Mouse (Mus musculus) neural tube, embryonic 13.5 days (tissue): ENCODE data around the gene Fez1. TPM values are rescaled to one million over a fixed set of nuclear protein-coding genes. Genes with fewer than 3 reads are reported as not detected.

ENCODE experiments used
- ATAC-seq: fragments of 200-750 bp; cut with Nextera tagmentation; 2 replicates; pipeline ENCODE4 v1.8.0; 2017; ENCODE audit warnings: low read depth, mild to moderate bottlenecking, moderate TSS enrichment, moderate library complexity
- H3K27ac ChIP-seq: fragments of 300-500 bp; sonication (generic); replicated peaks from 2 replicates; pipeline ENCODE4 v1.5.1; 2015; ENCODE audit warnings: moderate library complexity, mild to moderate bottlenecking, inconsistent platforms
- H3K27me3 ChIP-seq: fragments of 300-500 bp; sonication (generic); 2 replicates; pipeline ENCODE4 v1.6.1; 2015; ENCODE audit warnings: mild to moderate bottlenecking, inconsistent platforms
- H3K36me3 ChIP-seq: fragments of 300-500 bp; sonication (generic); 2 replicates; pipeline ENCODE4 v1.6.1; 2015; ENCODE audit warnings: mild to moderate bottlenecking, inconsistent platforms
- H3K4me1 ChIP-seq: fragments of 300-500 bp; sonication (generic); replicated peaks from 2 replicates; pipeline ENCODE4 v1.6.1; 2015; ENCODE audit warnings: inconsistent platforms
- H3K4me2 ChIP-seq: fragments of 300-500 bp; sonication (generic); 2 replicates; pipeline ENCODE4 v1.6.1; 2015; ENCODE audit warnings: inconsistent platforms, mild to moderate bottlenecking, moderate library complexity
- H3K4me3 ChIP-seq: fragments of 300-500 bp; sonication (generic); 2 replicates; pipeline ENCODE4 v1.5.1; 2015; ENCODE audit warnings: mild to moderate bottlenecking, inconsistent platforms
- H3K9ac ChIP-seq: fragments of 300-500 bp; sonication (generic); 2 replicates; pipeline ENCODE4 v1.6.1; 2015; ENCODE audit warnings: moderate library complexity, mild to moderate bottlenecking, inconsistent platforms
- H3K9me3 ChIP-seq: fragments of 300-500 bp; sonication (generic); 2 replicates; pipeline ENCODE4 v1.6.1; 2016; ENCODE audit warnings: inconsistent platforms
- WGBS: fragments of 180-500 bp; shearing (Covaris S2); methylation state at CpG from one replicate; pipeline ENCODE4 v1.1.7; 2015; 5-methylcytosine and 5-hydroxymethylcytosine counted together
- polyA plus RNA-seq: library from polyadenylated mRNA; unstranded; fragments of >200 nt; fragmentation: Nextera tagmentation; extraction: Ambion mirVana; gene quantifications from 2 replicates; pipeline ENCODE4 v1.2.1, GENCODE M21; 2015

Gene Fez1
- polyA plus RNA-seq, 1 experiment from 2014 or later = 615 TPM

DNA sequence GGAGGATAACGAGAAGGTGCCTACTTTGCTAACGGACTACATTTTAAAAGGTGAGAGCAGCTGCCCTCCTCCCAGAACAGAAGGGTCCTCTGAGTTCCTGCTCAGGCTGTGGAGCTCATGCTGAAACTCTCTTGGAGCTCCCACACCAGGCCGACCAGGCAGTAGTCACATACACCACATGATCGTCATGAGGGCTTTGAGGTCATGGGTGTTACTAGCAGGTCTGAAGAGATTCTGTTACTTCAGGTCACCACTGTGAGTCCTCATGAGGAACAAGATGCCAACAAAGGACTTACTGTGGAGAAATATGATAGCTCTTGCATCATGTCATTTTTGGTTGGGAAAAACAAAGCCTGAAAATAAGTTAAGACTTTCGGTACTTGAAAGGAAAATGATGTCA is 54.6 kb downstream of the Fez1 start:
- no peaks in the 10 kb centered on the region for H3K9me3 ChIP-seq
- H3K4me1 ChIP-seq = peaks cover 10% of the 10 kb centered on the region
- no peak for ATAC-seq
- H3K27me3 ChIP-seq = no peaks in the 10 kb centered on the region
- H3K36me3 ChIP-seq = peaks cover 92% of the 10 kb centered on the region
- H3K9ac ChIP-seq = no peak overlapping the region
- WGBS = 88% methylated on average over 5 of the region's 5 CpGs
- no peak overlapping the region for H3K4me3 ChIP-seq
- no peak overlapping the region for H3K27ac ChIP-seq
- no peak overlapping the region for H3K4me2 ChIP-seq

DNA sequence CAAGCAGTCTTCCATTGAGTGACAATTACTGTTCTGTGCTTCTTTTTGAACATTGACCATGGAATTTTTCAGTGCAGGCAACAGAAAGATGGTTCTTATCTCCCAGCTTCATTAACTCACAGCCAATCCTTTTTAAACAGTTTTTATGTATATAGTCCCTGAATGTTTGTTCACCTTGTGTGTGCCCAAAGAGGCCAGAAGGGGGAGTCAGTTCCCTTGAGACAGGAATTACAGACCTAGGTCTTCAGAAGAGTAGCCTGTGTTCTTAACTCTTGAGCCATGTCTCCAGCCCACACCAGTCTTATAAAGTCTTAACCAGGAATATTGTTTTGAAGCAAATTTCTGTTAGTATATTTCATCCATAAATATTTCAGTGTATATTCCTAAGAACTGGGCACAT is 55.1 kb downstream of the Fez1 start:
- peaks cover 87% of the 10 kb centered on the region for H3K36me3 ChIP-seq
- H3K9me3 ChIP-seq = no peaks in the 10 kb centered on the region
- no peak overlapping the region for H3K27ac ChIP-seq
- H3K4me1 ChIP-seq = peaks cover 15% of the 10 kb centered on the region
- H3K4me3 ChIP-seq = no peak overlapping the region
- no peaks in the 10 kb centered on the region for H3K27me3 ChIP-seq
- ATAC-seq = no peak
- no peak overlapping the region for H3K9ac ChIP-seq
- no peak overlapping the region for H3K4me2 ChIP-seq

DNA sequence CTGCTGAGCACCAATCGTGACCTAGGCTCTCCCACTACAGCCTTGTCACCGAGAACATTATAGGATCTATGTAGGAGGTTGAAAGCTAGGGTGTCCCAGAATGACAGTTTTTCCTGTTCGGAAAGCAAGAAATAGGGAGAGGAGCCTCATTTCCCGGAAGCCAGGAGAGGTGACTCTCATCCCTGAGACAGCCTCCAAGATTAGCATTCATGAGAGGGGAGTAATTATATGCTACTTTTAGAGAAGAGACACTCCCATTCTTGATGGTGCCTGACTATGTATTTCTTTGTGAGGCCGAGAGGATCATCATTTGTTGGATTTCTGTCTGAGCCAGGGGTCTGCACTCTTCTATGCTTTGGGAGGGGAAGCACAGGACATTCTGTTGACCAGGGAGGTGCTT is 60.0 kb downstream of the Fez1 start:
- H3K9ac ChIP-seq = no peak overlapping the region
- H3K4me3 ChIP-seq = no peak overlapping the region
- H3K27ac ChIP-seq = peak overlapping the region; percentile 88
- peaks cover 24% of the 10 kb centered on the region for H3K4me1 ChIP-seq
- peaks cover 40% of the 10 kb centered on the region for H3K36me3 ChIP-seq
- no peaks in the 10 kb centered on the region for H3K9me3 ChIP-seq
- H3K4me2 ChIP-seq = no peak overlapping the region
- no peaks in the 10 kb centered on the region for H3K27me3 ChIP-seq
- 52% methylated on average over 5 of the region's 5 CpGs for WGBS
- peak; percentile 30; the same call in 1 of the 2 replicates for ATAC-seq

DNA sequence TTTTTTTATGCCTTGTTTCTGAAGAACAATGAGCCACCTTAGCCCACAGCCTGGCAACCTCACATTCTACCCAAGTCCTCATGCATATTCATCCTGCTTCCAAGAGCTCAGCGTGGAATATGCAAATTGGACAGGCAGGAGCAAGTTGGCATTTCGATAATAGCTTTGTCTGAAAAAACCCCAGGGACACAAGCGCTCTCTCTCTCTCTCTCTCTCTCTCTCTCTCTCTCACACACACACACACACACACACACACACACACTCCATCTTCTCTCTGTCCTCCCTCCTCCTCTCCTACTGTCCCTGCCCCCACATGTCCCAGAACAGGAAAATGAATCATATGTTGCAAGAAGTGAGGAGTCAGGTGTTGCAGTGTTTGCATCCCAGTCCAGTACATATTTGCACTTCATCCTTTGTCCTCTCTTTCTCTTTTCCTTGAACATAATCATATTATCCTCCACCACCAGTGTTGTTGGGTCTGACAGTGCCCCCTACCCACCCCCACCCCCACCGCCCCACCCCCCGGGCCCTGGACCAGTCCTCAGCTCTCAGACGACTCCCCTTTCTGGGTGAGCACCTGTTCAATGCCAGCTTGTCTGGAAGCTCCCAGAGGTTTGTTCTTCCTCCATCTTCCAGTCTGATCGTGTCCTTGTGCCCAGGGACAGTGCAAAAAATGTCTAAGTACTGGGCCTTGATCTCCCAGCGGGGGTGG is 60.5 kb downstream of the Fez1 start:
- ATAC-seq = peak; percentile 86
- WGBS = 35% methylated on average over 8 of the region's 8 CpGs

DNA sequence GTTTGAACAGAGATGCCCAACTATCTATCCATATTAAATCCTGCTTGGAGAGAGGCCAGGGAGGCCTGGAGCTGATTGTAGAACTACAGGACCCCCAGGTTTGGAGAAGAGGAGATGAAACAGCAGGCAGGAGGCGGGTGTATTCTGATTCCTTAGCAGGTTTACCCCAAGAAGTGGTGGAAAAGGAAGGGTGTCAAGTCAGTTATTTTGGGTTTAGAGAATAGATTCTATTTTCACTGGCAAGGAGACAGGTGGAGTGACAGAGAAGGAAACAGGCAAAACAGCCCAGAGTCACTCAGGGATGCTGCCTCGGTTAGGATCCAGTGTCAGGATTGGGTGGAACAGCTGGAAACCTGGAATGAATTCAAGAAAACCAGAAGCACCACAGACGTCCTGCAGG is 61.9 kb downstream of the Fez1 start:
- H3K9me3 ChIP-seq = no peaks in the 10 kb centered on the region

More for the DNA sequence above, 60.5 kb downstream of the Fez1 start:
- Histone ChIP-seq H3K4me1 (peaks cover 24% of the 10 kb centered on the region), H3K9me3 (no peaks in the 10 kb centered on the region), H3K4me3 (no peak overlapping the region), H3K4me2 (no peak overlapping the region), H3K27me3 (no peaks in the 10 kb centered on the region), H3K9ac (no peak overlapping the region), H3K36me3 (peaks cover 34% of the 10 kb centered on the region), H3K27ac (peak overlapping the region; percentile 88)

GRCm38 (mm10) chr9:36885237-36885636 is 63.6 kb downstream of the Fez1 start:
- Histone ChIP-seq H3K27ac (no peak overlapping the region), H3K4me1 (peaks cover 24% of the 10 kb centered on the region), H3K27me3 (no peaks in the 10 kb centered on the region), H3K9ac (no peak overlapping the region), H3K9me3 (no peaks in the 10 kb centered on the region), H3K36me3 (0 out of 2 replicates have a peak, but pooled peaks cover 5% of the 10 kb centered on the region), H3K4me3 (no peak overlapping the region), H3K4me2 (no peak overlapping the region)
- WGBS = 57% methylated on average over 3 of the region's 3 CpGs
- ATAC-seq = no peak

More for the DNA sequence above, 61.9 kb downstream of the Fez1 start:
- Histone ChIP-seq H3K27me3 (no peaks in the 10 kb centered on the region), H3K36me3 (peaks cover 21% of the 10 kb centered on the region), H3K4me3 (no peak overlapping the region), H3K4me1 (peaks cover 24% of the 10 kb centered on the region), H3K4me2 (no peak overlapping the region), H3K27ac (no peak overlapping the region), H3K9ac (no peak overlapping the region)
- 70% methylated on average over 3 of the region's 3 CpGs for WGBS
- ATAC-seq = no peak

- Histone ChIP-seq H3K4me2 (no peak overlapping the region), H3K9me3 (no peaks in the 10 kb centered on the region), H3K27me3 (no peaks in the 10 kb centered on the region), H3K27ac (no peak overlapping the region), H3K9ac (no peak overlapping the region), H3K36me3 (peaks cover 46% of the 10 kb centered on the region), H3K4me1 (no peaks in the 10 kb centered on the region), H3K4me3 (no peak overlapping the region)
- no peak for ATAC-seq
- 33% methylated on average over 4 of the region's 4 CpGs for WGBS
Observed at GRCm38 (mm10) chr9:36890552-36890951, 68.9 kb downstream of the Fez1 start.

DNA sequence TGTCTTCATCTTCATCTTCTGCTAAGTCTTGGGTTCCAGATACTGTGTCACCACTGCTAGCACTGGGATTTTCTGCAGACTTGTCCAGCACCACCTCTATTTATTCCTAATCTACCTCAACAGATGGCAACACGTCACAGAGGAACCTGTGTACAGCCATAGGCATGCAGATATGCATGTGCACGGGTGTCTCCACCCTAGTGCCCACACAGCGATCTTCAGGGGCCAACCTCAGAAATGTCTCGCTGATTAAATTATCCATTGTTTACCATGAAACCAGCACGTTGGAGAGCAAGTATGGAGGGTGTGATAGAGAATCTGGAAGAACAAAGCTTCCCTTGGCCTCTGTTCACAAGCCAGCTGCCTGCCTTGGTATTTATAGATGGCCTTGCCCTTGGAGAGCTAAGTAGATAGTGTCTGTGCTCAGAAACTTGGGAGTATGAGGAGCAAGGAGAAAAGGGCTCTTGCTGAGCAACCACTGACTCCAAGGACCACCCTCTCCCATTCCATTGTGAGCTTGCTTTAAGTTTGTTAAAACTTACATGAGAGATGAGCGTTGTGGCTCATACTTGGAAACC is 71.8 kb downstream of the Fez1 start:
- no peak overlapping the region for H3K27ac ChIP-seq
- ATAC-seq = no peak
- 89% methylated on average over 6 of the region's 6 CpGs for WGBS

DNA sequence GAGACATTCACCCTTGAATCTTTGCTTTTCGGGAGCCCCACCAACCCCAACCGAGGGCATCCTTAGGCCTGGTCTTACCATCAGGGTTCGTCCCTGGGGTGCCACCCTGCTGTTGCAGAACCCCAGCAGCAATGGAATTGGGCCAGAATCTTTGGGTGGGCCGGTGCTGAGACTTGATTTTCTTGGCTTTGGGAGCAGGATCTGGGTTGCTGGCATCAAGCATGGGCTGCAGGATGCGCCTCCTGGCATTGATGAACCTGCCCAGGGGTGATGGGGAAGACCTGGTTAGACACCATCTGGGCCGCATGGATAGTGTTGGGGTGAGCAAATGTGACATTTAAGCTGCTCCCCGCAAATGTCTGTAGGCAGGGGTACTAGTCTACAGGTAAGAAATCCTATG is 72.6 kb downstream of the Fez1 start:
- Histone ChIP-seq H3K36me3 (peaks cover 60% of the 10 kb centered on the region), H3K27me3 (no peaks in the 10 kb centered on the region), H3K9ac (no peak overlapping the region), H3K9me3 (no peaks in the 10 kb centered on the region), H3K27ac (no peak overlapping the region), H3K4me2 (no peak overlapping the region), H3K4me1 (no peaks in the 10 kb centered on the region), H3K4me3 (no peak overlapping the region)
- 93% methylated on average over 7 of the region's 7 CpGs for WGBS
- ATAC-seq = no peak

More for the DNA sequence above, 71.8 kb downstream of the Fez1 start:
- no peak overlapping the region for H3K4me2 ChIP-seq
- H3K27me3 ChIP-seq = no peaks in the 10 kb centered on the region
- no peaks in the 10 kb centered on the region for H3K9me3 ChIP-seq
- no peaks in the 10 kb centered on the region for H3K4me1 ChIP-seq
- H3K9ac ChIP-seq = no peak overlapping the region
- no peak overlapping the region for H3K4me3 ChIP-seq
- H3K36me3 ChIP-seq = peaks cover 54% of the 10 kb centered on the region

DNA sequence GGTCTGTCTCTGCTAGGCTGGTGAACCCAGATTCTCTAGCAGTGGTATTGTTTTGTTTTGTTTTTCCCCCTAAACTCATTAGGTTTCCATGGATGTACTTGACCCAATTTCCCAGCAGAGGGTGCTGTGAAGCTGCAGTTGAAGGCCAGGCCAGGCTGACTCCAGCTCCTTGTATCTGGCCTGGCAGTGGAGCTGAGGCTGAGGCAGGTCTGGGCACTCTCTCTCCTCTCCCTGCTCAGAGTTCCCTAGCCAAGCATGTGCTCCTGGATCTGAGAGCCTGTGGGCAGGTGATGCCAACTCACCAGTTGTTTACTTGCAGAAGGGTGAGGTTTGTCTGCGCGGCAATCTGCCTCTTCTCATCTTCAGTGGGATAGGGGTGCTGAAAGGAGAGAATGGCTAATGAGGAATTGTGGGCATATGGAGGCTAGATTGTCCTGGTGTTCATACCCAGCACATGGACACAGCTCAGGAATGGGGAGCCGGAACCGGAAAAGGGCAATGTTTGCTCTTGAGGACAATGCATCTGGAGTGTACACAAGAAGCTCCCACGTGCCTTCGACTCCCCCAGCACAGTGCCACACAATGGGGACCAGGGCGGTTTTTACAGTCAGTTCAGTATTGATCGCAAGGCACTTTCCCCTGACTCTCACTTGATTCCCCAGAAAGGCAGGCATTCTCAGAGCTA is 73.5 kb downstream of the Fez1 start:
- no peaks in the 10 kb centered on the region for H3K9me3 ChIP-seq
- H3K4me1 ChIP-seq = no peaks in the 10 kb centered on the region
- H3K36me3 ChIP-seq = peaks cover 63% of the 10 kb centered on the region
- ATAC-seq = peak; percentile 69
- H3K4me3 ChIP-seq = no peak overlapping the region
- H3K27me3 ChIP-seq = no peaks in the 10 kb centered on the region
- WGBS = 87% methylated on average over 8 of the region's 8 CpGs
- no peak overlapping the region for H3K4me2 ChIP-seq
- no peak overlapping the region for H3K27ac ChIP-seq
- H3K9ac ChIP-seq = no peak overlapping the region

DNA sequence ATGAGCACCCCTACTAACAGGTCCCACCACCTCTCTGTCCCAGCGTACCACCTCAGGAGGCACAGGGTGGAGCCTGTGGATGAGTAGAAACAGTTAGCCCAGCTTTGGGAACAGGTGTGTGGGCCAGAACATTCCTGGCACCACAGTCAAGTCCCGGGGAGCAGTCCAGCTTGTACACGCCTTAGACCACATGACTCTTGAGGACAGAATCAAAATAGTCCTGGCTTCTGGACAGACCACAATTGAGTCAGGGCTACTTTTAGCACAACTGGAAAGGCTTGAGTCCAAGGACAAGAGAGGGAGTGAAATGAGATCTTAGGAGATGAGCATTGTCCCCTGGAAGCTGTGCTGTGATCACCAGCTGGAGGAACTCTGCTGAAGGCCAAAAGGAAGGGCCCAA is 76.9 kb downstream of the Fez1 start:
- H3K4me3 ChIP-seq = no peak overlapping the region
- H3K36me3 ChIP-seq = peaks cover 44% of the 10 kb centered on the region
- no peak overlapping the region for H3K27ac ChIP-seq
- no peaks in the 10 kb centered on the region for H3K9me3 ChIP-seq
- WGBS = 96% methylated on average over 3 of the region's 3 CpGs
- no peaks in the 10 kb centered on the region for H3K4me1 ChIP-seq
- H3K9ac ChIP-seq = no peak overlapping the region
- ATAC-seq = no peak
- no peak overlapping the region for H3K4me2 ChIP-seq
- no peaks in the 10 kb centered on the region for H3K27me3 ChIP-seq

GRCm38 (mm10) chr9:36900464-36900863 is 78.8 kb downstream of the Fez1 start:
- no peak overlapping the region for H3K4me3 ChIP-seq
- 88% methylated on average over 4 of the region's 4 CpGs for WGBS
- H3K4me1 ChIP-seq = 0 out of 2 replicates have a peak, but pooled peaks cover 4% of the 10 kb centered on the region

More at GRCm38 (mm10) chr9:36900464-36900863, 78.8 kb downstream of the Fez1 start:
- Histone ChIP-seq H3K9ac (no peak overlapping the region), H3K4me2 (no peak overlapping the region), H3K9me3 (no peaks in the 10 kb centered on the region), H3K27me3 (no peaks in the 10 kb centered on the region), H3K27ac (no peak overlapping the region), H3K36me3 (peaks cover 39% of the 10 kb centered on the region)
- ATAC-seq = no peak
